Mouse (Mus musculus) retina, postnatal 1 day (tissue): ENCODE results near the gene Gda.

Experiments used
- DNase-seq: peaks from one replicate; pipeline ENCODE4 v3.0.0-alpha.2; 2012

Gda gene

DNA sequence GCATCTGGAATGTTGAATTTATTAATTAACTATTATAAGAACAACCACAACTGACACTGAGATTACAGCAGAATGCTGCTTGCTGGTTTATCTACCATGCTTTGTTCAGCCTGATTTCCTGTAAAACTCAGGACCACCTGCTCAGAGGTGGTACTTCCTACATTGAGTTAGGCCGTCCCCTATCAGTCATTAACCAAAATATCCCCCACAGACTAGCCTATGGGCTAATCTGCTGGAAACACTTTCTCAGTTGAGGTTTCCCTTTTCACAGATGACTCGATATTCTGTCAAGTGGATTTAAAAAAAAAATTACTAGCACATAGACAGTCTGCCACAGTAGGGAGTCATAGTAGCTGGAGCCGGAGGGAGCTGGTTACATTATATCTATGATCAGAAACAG is 31.5 kb downstream of the Gda start:
- no peak for DNase-seq

DNA sequence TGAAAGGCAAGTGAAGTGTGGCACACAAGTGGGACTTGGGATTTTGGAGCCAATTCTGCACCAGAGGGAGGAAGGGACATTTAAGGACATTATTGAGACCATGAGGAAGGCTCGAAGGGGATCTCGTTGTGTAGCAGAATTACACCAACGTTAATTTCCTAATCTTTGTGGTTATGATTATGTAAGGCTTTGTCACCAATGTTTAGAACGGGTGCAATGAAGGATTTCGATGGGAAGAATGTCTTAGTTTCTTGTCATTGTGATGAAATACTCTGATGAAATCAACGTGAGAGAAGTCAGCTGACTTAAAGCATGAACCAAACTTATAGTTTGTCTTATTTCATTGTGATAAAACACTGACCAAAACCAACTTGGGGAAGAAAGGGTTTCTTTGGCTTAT is 32.4 kb downstream of the Gda start:
- DNase-seq, result no peak

DNA sequence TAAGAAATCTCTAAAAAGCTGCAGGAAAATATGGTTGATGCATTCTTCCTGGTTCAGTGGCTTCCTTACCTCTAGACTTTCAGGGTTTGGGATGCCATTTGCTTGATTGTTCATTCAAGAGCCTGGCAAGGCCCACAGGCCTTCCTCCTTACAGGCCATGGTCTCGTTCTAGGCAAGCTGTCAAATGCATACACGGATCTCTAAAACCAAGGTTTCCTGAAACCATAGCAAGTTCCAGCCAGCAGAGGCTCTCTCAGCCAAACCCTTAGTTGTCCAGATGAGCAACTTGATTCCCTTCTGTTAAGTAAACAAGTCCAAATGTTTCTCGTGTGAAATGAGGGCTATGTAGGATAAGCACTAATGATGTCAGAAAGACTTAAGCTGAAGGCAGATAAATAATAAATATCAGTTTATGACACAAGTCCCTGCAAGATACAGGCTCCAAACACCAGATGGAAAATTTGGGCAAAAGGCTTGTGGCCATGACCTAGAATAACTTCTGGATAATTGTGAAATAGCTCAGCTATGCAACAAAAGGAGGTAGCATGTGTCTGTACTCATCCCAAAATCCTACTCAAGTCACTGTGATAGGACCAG is 34.0 kb downstream of the Gda start:
- DNase-seq, result no peak

DNA sequence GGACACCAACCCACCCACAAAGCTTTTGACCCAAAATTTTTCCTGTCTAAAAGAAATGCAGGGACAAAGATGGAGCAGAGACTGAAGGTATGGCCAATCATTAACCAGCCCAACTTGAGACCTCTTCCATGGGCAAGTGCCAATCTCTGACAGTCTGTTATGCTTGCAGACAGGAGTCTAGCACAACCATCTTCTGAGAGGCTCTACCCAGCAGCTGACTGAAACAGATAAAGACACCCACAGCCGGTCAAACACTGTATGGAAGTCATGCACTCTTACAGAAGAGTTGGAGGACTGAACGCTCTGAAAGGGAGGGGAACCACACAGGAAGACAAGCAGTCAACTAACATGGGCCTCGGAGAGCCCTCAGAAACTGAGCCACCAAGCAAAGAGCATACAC is 36.7 kb downstream of the Gda start:
- DNase-seq, result no peak

DNA sequence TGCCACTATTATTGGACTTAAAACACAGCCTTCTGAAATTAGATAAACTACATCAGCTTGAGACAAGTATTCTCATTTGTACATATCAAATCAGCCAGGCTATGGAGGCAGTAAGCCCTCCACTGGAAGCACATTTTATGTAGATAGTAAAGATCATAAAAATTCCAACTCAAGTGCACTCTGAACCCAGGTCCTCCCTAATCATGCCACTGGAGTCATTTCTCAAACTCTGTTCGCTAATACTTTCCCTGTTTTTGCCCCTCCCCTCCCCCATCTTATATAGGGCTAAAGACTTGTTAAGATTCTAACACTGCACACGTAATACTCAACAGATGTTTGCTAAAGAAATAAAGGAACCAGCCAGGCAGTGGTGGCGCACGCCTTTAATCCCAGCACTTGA is 39.9 kb downstream of the Gda start:
- no peak for DNase-seq

DNA sequence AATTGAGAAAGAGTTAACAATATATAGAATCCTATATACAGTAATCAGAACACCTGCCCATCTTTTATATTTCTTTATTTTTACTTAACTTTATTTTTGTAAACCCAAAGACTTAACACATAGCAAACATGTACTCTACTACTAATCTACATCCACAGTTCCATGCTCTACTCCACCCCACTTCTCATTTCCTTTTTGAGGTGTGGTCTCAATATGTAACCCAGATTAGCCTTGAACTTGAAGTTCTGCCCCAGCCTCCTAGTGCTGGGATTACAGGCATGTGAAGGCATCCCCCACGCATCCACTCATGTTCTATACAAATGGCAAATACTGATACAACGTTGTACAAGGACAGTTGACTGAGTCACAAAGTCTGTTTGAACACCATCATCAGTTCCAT is 40.4 kb downstream of the Gda start:
- DNase-seq, result no peak

DNA sequence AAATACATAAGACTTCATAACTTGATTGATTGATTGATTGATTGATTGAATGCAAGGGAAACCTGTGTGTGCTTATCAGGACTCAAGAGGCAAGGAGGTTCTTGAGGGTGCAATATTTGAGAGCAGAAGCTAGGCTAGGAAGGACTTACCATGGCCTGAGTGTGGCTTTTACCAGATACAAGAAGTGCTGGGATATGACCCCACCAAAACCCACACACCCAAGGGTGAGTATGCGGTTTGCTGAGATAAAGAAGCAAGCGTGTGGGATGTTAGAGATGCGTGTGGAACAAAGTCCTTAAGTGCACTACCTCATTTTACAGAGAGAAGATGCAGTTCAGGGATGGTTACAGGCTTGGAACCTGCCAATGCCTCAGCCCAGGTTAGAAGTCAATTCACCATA is 41.0 kb downstream of the Gda start:
- DNase-seq, result no peak

DNA sequence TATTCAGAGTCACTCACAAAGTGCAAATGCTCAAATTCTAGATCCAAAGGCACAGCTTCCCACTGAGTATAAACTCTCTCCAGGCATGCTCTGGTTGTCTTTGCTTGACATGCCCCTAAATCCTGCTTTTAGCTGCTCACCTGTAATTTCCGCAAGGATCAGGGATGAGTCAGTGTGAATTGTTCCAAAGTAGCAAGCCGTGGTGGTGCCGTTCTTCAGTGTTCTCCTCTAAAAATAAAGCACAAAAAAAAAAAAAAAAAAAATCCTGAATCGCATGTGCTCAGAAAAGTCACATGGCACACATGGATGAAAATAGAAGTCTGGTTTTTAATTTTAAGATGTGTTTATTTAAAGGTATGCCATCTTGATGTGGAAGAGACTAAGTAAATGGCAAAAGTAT is 47.9 kb downstream of the Gda start:
- DNase-seq, result no peak

DNA sequence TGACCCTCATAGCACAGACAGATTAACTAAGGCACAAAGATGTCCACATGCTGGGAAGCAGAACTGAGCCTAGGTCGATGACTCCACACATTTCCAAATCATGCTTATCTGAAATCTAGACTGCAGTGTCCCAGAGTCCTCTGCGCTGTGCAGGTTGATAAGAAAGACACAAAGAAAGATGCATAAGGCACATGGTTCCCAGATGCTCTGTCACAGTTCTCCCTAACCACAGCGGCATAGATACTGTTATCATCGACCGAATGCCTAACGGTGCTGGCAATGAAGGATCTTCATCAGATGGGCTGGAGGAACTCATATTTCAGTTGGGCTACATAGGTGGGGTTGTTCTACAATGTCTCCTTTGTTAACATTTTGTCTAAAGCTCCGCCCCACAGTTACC is 49.5 kb downstream of the Gda start:
- DNase-seq, result no peak

DNA sequence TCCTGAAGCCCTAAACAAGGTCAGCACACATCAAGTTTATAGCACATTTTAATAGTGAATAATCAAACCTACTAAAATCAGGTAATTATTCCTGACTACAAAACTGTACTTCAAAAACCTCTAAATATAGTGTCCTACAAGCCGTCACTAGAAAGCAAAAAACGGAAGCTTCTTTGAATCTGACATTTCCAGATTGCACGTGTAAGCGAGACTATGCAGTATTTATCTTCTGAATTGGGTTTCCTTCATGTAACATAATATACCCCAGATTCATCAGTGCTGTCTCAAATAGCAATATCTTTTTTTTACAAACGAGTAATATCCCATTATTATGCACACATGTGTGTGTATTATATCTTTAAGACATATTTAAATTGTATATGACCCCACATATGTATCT is 54.8 kb downstream of the Gda start:
- DNase-seq, result no peak

DNA sequence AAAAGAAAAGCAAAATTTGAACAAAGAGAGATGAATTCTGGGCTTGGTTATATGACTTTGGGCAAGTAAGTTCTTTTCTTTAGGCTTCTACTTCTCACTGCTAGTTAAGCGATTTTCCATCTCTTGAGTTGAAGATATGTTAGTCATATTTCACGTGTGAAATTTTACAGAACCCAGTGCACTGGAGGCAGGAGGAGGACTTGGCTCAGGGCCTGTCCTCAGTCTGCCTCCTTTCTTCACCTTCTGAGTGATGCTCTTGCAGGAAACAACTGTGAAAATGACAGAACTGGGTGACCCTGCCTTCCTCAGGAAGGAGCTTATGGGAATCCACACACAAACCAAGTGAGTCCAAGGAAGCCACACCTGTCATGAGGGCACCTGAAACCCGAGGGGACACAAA is 57.9 kb downstream of the Gda start:
- DNase-seq, result no peak

DNA sequence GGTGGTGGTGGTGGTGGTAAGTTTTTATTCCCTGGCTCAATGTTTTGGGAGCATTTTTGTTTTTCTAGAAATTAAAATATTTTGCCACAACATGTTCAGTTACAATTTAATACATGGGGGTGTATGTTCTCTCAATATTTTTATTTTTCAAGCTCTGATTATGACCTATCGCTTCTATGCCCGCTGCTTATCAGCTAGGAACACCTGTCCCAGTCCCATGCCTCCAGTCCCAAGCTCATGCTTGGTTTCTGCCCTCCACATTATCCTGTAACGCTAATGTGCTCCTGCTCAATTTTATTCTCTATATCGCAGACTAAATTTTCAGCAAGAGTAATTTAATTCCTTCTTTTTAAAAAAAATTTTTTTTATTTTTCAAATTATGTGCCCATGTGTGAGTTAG is 64.1 kb downstream of the Gda start:
- DNase-seq, result no peak

DNA sequence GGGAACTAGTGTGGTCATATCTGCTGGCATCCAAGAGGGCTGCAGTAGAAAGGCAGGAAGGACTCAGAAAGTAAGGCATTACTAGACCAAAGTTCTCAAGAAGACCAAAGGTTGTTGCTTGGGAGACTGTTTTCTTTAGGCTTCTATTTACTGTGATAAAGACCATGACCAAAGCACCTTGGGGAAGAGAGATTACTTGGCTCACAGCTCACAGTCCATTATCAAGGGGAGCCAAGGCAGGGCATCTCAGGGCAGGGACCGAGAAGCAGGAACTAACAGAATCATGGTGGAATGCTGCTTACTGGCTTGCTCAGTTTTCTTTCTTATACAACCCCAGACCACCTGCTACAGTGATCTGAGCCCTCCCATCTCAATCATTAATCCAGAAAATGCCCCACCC is 65.9 kb downstream of the Gda start:
- no peak for DNase-seq

DNA sequence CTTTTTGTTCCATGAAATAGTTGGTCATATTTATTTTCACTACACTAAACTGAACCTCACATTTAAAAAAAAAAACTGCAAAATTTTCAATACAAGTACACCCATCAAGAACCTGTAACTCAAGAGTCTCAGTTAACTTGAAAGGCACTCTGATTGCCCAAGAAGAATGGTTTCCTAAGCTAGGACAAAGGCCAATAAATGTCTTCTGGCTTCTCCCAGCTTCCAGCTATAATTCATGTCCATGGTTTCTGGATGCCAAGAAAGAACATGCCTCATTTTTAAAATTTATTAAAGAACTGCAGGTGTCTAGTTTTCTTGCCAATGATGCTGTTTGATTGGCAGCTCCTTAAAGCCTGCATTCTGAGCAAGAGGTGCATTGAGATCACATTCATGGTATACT is 75.3 kb downstream of the Gda start:
- DNase-seq, result no peak

DNA sequence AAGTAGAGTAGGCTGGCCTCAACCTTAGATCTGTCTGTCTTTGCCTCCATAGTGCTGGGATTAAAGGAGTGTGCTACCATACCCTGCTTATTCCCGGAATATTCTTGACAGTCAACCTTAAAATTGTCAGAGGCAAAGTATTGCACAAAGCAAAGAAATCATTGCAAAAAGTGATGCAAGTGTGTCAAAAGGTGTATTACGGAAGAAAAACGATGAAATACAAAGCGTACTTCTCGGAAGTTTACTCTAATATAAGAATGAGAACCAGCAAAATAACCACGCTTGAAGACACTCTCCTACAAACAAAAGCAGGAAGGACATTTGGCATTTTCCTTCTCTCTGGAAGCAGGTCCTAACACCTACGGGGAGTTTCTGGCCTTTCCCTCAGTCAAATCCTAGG is 76.9 kb downstream of the Gda start:
- no peak for DNase-seq

DNA sequence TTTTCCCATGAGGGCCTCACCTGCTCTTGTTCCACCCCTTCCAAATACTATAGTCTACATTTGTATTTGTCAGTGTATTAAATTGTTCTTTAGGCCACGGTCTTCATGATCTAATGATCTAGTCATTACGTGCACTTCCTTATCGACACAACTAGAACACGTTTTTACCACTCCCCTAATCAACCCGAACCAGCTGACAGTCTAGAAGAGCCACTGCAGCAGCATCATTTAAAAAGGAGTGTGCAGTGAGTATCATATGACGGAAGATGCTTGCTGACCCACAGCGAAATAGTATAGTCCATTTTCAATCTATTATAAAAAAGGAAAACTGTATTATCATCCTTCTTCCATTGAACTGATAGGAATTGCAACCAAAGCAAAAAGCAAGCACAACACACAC is 82.3 kb downstream of the Gda start:
- no peak for DNase-seq

DNA sequence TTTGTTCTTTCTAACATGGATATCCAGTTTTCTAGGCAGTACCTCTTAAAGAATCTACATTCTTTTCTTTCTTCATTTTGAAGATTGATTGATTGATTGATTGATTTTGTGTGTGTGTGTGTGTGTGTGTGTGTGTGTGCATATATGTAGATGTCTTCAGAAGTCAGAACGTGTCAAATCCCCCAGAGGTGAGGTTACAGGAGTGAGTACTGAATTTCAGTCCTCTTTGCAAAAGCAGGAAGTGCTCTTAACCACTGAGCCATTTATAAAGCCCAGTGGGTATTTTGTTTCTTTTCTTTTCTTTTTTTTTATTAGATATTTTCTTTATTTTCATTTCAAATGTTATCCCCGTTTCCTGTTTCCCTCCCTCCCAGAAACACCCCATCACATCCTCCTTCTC is 86.4 kb downstream of the Gda start:
- no peak for DNase-seq

DNA sequence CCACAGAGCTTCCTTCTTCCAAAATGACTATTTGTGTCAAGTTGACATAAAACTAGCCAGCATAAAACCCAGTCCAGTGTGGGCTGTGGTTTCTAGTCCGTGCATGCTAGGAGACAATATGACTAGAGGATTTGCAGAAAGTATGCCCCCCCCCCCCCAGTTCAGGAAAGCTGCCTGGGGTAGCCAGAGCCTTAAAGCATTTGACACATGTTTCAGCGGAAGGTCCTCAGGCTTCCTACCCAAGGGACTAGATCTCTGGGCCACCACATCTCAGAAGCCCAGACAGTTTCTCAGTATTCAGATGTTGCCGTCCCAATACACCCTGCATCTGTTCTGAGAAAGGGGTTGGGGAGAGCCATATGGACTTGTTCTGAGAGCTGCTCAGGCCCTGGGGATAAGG is 89.0 kb downstream of the Gda start:
- DNase-seq, result no peak

DNA sequence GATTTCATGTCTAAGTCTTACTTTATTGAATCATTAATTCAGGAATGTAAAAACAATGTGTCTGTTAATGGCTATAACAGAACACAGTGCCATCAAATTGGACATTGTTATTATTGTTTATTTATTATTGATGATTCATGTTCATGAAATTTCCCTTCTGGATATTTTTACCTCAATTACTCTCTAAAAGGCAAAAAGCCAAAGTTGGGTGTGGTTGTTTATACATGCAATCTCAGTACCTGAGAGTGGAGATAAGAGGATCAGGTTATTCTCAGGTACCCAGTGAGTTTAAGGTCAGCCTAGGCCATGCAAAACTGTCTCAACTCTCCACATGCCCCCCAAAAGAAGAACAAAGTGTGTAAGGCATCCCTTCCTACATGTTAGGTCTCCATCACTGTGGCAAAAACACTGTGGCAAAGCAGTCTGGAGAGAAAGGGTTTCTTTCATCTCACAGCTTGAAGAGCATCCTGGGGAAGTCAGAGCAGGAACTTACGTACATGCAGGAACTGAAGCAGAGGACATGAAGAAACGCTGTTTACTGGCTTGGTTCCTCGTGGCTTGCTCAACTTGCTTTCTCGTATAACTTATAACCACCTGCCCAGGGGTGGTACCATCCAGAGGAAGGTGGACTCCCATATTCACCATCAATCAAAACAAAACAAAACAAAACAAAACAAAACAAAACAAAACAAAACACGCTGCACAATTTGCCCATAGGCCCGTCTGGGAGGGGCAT is 89.6 kb downstream of the Gda start:
- no peak for DNase-seq

DNA sequence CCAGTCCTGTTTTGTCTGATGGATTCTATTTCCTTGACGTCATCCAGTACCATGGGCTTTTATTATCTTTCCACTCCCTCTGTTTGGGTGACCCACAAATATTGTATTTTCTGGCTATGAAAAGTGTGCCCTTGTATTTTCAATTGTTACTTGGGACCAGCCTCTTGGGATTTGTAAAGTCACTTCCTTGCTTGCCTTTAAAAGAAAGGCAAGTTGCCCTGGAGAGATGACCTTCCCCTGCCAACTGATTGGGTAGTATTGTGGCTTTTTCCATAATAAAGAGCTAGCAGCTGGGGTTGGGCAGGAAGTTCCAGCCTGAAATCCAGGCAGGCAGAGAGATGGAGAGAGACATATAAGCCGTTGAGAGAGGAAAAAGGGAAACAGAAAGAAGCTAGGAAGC is 91.5 kb downstream of the Gda start:
- no peak for DNase-seq

DNA sequence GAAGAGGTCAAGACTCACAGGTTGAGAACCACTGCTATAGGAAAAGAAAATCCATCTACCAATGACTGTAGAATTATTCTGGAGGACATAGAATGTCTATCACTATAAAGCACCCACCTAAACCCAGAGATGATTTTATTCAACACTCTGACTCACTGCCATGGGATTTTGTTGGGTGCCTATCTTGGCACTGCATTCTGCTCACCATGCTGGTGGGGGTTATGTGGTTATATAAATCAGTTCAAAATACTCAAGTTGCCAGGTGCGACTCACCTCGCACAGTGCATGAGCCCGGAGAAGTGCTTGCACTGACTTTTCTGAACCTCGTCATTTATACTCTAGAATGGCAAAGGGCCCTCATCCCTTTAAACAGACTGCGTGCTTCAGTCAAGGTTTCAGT is 94.0 kb downstream of the Gda start:
- no peak for DNase-seq

DNA sequence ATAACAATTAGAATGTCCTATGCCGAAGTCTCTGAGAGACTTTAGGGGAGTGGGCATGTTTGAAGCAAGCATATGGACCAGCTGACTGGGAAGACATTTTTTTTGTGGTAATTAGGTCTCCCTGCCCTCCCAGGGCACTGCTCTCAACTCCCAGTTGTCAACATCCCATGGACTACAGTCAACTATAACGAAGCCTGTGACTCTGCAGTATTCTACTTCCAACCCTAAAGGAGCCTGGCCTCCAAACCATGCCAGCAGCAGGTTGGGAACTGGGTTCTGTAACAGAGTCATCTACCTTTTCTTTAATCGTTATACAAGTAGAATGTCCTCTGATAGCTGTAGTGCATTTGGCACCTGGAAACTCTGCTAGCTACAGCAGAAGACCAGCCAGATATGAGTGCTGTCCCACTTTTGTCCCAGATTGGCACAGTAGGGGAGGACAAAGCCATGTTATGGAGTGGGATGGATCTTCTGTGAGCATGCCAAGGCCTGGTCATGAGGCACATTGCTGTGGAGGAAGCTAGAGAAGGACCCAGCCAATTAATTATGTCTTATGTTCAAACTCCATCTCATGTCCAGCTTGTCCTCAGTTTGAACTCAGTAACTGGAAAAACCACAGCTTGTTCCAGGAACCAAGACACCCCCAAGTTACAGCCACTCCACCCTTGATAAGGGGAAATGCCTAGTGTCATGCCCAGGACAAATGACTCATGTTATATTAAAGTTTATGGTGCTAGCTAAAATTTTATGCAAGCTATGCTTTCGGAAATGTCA is 96.6 kb downstream of the Gda start:
- DNase-seq, result no peak

DNA sequence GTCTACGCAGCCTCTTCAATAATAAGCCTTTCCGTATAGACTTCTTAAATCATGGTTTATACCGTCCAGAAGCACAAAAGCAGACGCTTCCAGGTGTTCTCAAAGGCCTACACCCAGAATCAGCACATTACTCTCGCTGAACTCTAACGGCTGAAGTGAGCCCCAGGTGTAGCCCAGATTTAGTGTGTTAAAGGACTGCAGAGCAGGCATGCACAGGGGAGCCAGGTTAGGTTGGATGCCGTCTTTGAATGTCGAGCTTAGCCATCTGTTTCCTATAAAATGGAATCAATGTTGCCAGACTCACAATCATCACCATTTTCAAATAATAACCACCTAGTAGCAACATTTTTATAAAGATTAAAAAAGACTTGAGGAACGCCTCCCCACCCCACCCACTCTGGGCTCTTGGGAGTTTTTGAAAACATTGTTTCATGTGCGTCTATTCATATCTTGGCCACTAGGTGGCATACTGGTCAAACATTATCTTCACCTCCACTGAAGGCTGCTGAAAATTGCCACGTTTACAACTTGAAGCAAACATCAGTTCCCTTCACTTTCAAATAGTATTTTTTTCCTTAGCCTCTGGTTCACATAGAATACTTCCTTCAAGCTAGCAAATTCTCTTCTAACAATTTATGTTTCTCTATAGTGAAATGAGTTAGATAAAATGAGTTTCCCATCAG is 100.0 kb downstream of the Gda start:
- DNase-seq, result peak; percentile 78
